Mouse (Mus musculus) hematopoietic stem cell, adult 5-6 weeks (primary cell): ENCODE results near the gene Tmsb4x. TPM values are rescaled to one million over a fixed set of nuclear protein-coding genes. Genes with fewer than 3 reads are reported as not detected.
A peak's percentile ranks its signal among the peaks of the same experiment; 100 is the strongest.

Experiments used
- ATAC-seq, 2 experiments: fragments of 125-278 bp in 1 of 2; replicated peaks in 1 of 2; 2 replicates each; pipeline ENCODE4 v1.8.0; 2016 to 2017; ENCODE audit warnings: inconsistent platforms in 2 of 2, mild to moderate bottlenecking in 2 of 2, moderate number of reproducible peaks in 2 of 2, low read depth in 1 of 2, moderate TSS enrichment in 1 of 2; ENCODE audit not compliant: low FRiP score in 2 of 2, poor library complexity in 2 of 2, severe bottlenecking in 2 of 2, insufficient read depth in 1 of 2, low TSS enrichment in 1 of 2
- total RNA-seq: library from RNA; stranded (forward); fragments of 172-1452, 232-1000 nt; gene quantifications from 2 replicates; pipeline ENCODE4 v1.2.3, GENCODE M21; 2017

Tmsb4x gene
- total RNA-seq, 1 experiment from 2014 or later: 644 TPM

DNA sequence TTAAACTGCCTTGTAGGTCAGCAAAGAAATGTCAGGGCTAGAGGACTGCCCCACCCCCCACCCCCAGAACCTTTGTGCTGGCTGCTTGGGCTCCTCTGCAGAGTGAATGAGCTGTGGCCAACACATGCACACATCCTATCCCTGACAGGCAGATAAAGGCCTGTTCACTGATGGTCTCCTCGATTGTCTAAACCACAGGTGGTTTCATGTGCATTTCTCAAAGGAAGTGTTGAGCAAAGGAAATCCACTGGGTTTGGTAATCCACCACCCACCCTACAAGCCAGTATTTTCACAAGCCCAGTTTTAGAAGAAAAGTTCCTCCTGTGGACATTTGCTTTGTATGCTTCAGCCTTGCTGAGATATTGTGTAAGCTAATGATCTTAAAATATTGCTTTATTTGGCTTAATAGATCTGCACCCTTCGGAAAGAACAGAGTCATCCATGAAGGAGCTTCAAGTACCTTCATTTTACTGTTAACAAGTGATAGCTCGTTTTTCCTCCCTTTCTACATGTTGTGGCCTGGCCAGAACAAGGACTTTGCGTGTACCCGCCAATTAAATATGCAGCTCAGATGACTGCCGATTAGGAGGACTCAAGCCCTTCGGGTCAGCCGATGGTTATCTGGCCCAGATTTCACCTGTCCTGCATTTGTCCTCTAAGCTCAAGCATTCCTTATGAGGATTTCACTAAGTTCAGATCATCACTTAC, 3.1 kb downstream of the Tmsb4x start:
- ATAC-seq: peak; percentile 35 to 54

DNA sequence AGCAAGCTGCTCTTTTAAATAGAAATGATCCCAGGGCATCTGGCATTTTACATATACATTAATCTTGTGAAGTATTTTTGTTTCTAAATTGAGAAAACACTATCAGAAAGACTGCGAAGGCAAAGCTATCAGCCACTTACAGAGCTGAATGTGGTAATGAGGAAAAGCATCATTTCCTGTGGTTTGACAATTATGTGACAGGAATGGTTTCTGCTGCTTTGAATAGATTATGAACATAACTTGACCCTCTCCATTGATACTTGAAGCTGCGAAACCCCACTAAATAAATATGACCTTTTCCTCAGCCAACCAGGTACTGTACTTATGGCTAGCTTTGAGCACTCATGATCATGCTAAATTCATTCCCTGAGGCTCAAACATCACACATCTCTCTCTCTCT, 7.8 kb downstream of the Tmsb4x start:
- peak; percentile 77 to 81 for ATAC-seq

DNA sequence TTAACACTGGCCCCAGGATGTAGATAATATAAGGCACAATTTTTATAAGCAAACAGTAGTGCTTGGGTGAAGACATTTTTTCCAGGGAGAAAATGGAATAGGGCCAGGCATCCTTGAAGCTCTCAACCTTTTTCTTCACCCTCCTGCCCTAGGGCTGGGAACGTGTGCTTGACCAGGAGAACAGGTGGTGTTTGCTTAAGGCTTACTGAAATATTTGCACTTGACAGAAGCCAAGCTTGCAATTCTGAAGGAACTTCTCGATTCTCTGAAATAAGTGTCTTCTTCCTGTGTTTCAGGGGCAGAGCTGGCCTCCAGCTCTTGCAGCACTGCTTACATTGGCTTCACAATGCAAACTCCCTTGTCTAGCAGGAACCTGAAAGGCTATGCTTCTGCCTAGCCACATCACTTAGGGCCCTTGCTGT, 13.9 kb downstream of the Tmsb4x start:
- ATAC-seq: peak; percentile 22 to 62; a peak in 1 of 4 replicates

DNA sequence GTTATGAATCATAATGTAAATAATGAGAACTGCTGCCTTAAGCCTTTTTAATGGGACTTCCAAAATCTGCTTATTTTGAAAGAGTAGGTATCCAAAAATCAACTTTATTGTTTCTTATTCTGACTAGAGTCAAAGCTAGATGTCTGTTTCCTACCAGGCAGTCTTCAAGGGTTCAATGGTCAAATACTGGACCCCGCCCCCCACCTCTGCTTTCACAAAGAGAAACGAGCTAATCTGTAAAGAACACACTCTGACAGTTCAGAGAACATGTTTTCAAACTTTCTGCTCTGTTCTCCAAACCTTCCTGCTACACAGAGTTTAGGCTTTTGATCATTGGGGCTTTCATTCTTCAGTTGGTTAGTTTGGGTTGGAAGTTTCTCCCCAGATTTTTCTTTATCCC, 22.8 kb downstream of the Tmsb4x start:
- ATAC-seq: no peak

DNA sequence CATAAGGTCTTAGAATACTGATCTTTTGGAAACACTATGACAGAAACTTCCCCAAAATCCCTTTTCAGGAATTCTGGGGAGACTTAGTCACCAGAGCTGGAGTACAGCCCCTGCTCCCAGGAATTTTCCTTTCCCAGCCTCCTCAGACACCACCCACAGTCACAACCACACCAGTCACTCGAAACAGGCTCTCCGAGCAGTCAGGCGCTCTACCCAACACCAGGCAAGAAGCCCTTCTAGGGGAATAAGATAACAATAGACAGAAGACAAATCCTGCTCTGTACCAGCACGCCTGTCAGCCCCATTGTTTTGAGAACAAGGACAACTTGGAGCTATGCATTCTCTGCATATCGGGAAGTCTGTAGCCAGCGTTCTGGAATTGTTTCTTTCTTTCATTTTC, 25.6 kb downstream of the Tmsb4x start:
- no peak for ATAC-seq

DNA sequence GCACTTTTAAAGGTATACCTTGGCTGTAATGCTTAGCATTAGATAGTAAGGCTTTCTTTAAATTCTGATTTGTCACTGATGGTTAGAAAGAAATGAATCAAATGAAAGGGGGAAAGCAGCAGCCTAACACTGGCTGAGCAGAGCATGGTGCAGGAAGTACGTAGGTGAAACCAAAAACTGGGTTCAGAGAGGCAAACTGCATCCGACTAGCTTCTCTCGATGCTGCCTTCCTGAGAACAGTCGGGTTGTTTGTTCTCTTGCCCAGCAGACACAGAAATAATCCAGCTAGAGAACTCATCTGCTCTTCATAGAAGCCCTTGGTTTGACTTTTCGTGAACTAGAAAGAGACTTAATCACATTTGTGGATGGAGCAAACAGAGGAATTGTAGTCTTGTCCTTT, 26.7 kb downstream of the Tmsb4x start:
- ATAC-seq: no peak

DNA sequence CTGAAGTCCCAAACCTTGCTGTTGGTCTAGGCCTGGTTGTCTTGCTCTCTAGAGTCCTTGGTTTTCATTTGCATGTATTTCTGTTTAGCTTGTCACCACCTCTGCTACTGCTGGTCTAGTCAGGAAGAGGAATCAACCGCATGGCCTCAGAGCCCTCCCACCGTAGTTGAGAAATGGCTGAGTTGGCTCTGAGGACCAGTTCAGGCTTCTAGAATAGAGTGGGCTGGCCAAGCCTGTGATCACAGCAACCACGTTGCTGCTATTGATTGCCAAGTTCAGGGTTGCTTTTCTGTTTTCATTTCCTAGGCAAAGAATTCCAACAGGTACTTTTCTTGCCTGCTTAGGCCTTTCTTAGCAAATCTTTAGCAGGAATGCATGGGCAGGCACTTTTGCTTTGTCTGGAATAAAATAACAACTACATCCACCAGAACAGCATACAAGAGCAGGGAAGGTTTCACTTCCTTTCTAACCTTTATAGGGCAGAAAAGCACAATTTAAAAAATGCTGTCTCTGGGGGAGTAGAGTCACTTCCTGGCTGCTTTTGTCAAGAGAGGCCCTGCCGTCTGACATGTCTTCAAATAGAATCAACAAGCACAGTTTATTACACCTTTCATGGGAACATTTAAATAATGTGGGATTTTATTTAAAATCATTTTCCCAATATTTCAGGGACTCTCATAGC, 29.0 kb downstream of the Tmsb4x start:
- ATAC-seq: peak; percentile 93 to 98

DNA sequence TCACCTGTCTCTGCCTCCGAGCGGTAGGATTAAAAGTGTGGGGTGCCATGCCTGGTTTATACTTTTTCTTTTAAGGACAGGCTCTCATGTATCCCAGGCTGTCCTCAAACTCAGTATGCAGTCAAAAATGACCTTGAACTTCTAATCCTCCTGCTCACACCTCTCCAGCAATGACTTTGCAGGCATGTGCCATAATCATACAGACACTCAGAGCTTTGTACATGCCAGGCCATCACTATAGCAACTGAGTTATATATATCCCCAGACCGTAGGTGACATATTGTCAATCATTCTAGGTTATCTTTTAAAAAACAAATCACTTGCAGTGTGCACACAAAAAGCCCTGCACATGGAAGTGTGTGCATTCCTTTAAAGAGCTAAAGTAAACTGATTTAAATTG, 29.6 kb downstream of the Tmsb4x start:
- no peak for ATAC-seq

DNA sequence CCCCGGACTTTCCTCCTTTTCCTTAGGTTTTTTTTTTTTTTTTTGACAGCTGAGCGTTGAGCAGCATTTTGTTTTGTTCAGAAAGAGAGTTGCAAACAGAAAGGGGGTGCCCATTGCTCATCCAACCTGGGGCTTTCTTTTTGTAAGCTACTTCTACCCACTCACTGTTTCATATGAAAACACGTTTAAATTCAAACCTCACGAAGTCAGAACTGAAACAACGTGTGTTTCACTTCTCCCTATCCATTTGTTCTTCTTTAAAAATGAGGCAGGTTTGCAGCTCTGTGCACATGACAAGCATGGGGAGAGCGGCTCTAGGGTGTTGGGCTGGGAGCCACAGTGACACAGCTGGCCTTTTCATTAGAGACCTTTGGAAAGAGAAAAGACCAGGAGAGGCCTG, 33.8 kb downstream of the Tmsb4x start:
- no peak for ATAC-seq

DNA sequence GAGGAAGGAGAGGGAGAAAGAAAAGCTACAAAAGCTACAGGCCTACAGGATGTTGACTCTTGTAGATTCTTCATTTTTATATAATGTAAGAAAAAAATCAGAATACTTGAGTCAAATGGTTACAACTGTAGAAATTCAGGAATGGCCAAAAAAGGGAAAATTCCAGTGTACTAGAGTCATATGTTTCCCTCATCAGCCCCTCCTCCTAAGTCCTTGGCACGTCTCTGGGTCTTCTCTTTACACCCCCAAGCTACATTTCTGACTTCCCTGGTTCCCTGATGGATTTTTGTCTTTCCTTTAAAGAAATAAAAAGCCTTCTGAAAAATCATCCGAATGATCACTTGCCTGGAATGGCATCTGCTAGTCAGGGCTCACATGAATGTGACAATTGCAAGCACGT, 34.8 kb downstream of the Tmsb4x start:
- no peak for ATAC-seq

DNA sequence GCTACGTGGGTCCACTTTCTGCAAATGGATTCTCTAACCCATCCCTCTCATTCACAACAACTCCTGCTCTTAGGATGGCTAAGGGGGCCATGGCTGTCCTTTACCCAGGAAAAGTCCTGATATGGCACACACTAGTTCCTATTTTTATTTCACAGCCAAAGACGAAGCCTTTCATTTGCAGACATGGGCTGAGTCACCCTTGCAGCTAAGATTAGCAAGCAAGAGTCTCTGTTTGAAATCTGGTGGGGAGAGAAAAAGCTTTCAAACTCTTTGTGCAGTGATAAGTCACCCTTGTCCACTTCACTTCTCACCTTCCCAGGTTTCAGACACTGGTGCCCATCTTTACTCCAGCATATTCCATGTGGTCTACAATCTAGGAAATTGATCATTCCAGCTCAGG, 36.9 kb downstream of the Tmsb4x start:
- peak in 1 of 2 experiments; percentile 36; a peak in 1 of 4 replicates for ATAC-seq

DNA sequence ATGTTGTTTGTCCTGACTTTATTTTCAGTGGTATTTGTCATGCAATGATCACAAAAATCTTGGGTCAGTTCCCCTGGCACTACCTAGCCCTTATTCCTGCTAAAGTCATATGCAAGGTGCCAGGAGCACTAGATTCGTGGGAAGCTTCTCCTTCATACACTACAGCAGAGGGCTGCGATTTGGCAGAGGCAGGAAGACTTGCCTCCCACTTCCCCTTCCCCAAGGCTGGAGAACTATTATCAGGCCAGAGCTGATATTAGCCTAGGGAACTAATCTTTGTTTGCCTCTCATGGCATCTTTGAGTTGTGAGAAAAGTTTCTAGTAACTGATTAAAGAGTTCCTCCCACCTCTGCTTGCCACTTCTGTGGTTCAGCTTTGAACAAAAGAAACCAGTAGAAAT, 37.8 kb downstream of the Tmsb4x start:
- ATAC-seq: no peak

DNA sequence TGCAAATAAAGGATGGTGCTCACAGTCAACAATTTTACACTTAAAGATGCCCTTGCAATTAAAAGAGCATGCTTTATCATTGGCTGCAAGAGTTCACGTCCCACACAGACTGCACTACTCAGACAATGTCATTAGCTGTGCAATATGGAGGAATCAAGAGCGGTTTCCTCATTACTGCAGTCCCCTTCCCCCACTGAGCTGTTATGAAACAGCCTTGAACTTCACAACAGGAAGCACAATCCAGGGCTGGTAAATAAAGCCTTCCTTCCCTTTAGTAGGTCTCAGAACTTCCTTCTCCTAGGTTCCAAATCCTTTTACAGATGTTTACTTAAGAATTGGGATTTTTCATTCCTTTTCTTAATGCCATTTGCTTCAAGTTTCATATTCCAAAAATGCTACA, 41.8 kb downstream of the Tmsb4x start:
- peak; percentile 68 to 71; a peak in 3 of 4 replicates for ATAC-seq

DNA sequence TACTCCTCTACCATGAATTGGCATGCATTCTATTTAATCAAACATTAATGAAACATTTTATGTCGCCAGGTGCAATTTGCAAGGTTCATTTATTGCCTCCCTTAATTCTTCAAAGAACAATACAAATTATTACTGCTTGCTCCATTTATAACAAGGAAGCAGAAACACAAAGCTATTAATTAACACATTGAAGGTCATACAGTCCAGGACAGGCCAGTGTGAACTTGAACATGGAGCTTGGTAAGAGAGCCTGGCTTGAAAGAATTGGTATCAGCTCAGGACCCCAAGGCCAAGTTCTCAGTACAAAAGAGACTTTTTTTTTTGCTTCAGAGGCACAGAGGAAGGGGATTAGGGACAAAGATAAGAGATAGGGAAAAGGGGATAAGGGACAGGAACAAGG, 43.1 kb downstream of the Tmsb4x start:
- no peak for ATAC-seq

DNA sequence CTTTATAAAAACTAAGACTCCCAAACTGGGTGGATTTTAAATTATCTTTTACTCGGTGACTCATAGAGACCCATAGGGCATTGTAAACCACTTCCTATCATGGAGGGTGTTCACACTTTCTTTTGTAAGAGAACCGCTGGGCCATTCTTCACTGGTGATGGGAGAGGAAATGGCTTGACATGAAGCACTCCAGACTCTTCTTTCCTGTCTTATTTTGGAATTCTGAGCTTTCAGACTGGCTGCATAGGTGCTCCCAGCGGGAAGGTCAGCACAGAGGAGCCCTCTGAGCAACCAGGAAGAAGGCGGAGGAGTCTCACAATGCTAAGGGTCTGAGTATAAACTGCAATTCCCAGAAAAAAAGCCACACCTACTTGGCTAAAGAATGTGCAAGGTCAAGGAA, 51.4 kb downstream of the Tmsb4x start:
- ATAC-seq: no peak

Other genes starting within 250 kb of the Tmsb4x start
- 0.74 and 2.8 TPM in 2 replicates for gene Tlr8, start 55.0 kb upstream of the Tmsb4x start, total RNA-seq
- gene Tlr7, start 121.2 kb upstream of the Tmsb4x start, total RNA-seq: 9.2 and 17.6 TPM in 2 replicates
- 53.2 and 71.5 TPM in 2 replicates for gene Prps2, start 173.4 kb upstream of the Tmsb4x start, total RNA-seq